Mouse (Mus musculus): ENCODE results near the gene Asb8. TPM values are rescaled to one million over a fixed set of nuclear protein-coding genes. Genes with fewer than 3 reads are reported as not detected.

The Asb8 gene
- total RNA-seq (2014; rRNA removed) (10.8 and 15.4 TPM in 2 replicates), polyA plus RNA-seq (2012; rRNA removed) (26.9 and 32.9 TPM in 2 replicates)

GRCm38 (mm10) chr15:98165525-98165924 lies at the start of gene Asb8:
Gene Asb8, minus strand, starts transcription at chr15:98165625.
- H3K27ac ChIP-seq (replicated peaks; ENCODE audit: insufficient read depth, low read depth, low read length), result no peak within 1 kb of the TSS
- no peak for TF ChIP-seq CTCF (IDR thresholded peaks at IDR 0.05; ENCODE audit: low read depth, low read length)
- no peak for TF ChIP-seq POLR2A (IDR thresholded peaks at IDR 0.05; ENCODE audit: extremely low read depth, insufficient read depth, low read length)
- 81% methylated on average over 5 of the region's 5 CpGs for WGBS
- H3K4me1 ChIP-seq (ENCODE audit: control insufficient read depth, insufficient read depth, low read length), result no peaks in the 10 kb centered on the region
- no peak within 1 kb of the TSS for H3K4me3 ChIP-seq (ENCODE audit: insufficient read depth, low read depth, low read length)
- no peaks in the 10 kb centered on the region for H3K36me3 ChIP-seq (ENCODE audit: control insufficient read depth, insufficient read depth, low read length)
- H3K27me3 ChIP-seq (ENCODE audit: control insufficient read depth, insufficient read depth, low read length), result peaks cover 19% of the 10 kb centered on the region
- DNase-seq (ENCODE audit: extremely low read depth, low read depth, low spot score), result no peak
- H3K79me2 ChIP-seq (ENCODE audit: control insufficient read depth, insufficient read depth, low read length), result no peaks in the 10 kb centered on the region
- no peak within 1 kb of the TSS for H3K9ac ChIP-seq (ENCODE audit: low read depth, low read length)

DNA sequence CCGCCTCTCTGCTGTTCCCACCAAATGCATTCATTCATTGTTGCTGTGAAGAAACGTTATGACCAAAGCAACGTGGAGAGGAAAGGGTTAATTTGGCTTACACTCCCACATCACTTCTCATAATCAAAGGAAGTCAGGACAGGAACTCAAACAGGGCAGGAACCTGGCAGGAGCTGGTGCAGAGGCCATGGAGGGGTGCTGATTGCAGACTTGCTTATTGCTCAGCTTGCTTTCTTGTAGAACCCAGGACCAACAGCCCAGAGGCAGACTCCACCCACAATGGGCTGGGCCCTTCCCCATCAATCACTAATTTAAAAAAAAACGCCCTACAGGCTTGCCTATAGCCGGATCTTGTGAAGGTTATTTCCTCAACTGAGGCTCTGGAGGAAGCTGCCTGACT lies 48.7 kb upstream of the Asb8 start:
- no peak for TF ChIP-seq POLR2A (IDR thresholded peaks at IDR 0.05; ENCODE audit: extremely low read depth, insufficient read depth, low read length)
- no peak for TF ChIP-seq CTCF (IDR thresholded peaks at IDR 0.05; ENCODE audit: low read depth, low read length)
- 51% methylated on average over 5 of the region's 5 CpGs for WGBS
- Histone ChIP-seq H3K79me2 (ENCODE audit: control insufficient read depth, insufficient read depth, low read length) (no peaks in the 10 kb centered on the region), H3K27ac (replicated peaks; ENCODE audit: insufficient read depth, low read depth, low read length) (no peak overlapping the region), H3K36me3 (ENCODE audit: control insufficient read depth, insufficient read depth, low read length) (no peaks in the 10 kb centered on the region), H3K4me3 (ENCODE audit: insufficient read depth, low read depth, low read length) (no peak overlapping the region), H3K27me3 (ENCODE audit: control insufficient read depth, insufficient read depth, low read length) (no peaks in the 10 kb centered on the region), H3K9ac (ENCODE audit: low read depth, low read length) (no peak overlapping the region), H3K4me1 (ENCODE audit: control insufficient read depth, insufficient read depth, low read length) (no peaks in the 10 kb centered on the region)
- no peak for DNase-seq (ENCODE audit: extremely low read depth, low read depth, low spot score)

DNA sequence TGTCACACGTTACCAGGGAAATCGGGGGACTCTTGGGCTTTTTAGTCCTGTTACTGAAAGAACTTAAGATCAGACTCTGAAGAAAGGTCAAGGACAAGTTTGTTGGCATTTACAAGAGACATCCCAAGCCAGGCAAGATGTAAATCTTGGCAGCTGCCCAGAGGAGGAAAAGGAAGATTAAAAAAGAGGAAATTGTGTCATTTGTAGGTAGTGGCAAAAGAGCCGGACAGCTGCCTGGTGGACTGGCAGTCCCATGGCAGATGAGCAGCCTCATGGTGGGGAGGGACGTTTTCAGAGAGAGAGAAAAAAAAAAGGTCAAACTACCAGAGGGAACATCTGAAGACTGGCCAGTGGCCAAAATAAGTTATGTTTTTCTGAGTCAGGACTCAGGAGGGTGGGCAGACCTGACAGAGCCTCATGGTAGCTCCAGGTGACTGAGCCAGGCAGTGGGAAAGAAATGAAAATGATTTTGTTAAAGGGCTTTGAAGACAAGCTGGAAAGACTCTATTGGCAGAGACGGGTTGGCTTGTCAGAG lies 48.0 kb upstream of the Asb8 start:
- Histone ChIP-seq H3K79me2 (ENCODE audit: control insufficient read depth, insufficient read depth, low read length) (no peaks in the 10 kb centered on the region), H3K9ac (ENCODE audit: low read depth, low read length) (no peak overlapping the region), H3K27ac (replicated peaks; ENCODE audit: insufficient read depth, low read depth, low read length) (no peak overlapping the region), H3K36me3 (ENCODE audit: control insufficient read depth, insufficient read depth, low read length) (no peaks in the 10 kb centered on the region), H3K4me1 (ENCODE audit: control insufficient read depth, insufficient read depth, low read length) (no peaks in the 10 kb centered on the region), H3K27me3 (ENCODE audit: control insufficient read depth, insufficient read depth, low read length) (no peaks in the 10 kb centered on the region), H3K4me3 (ENCODE audit: insufficient read depth, low read depth, low read length) (no peak overlapping the region)
- TF ChIP-seq CTCF (IDR thresholded peaks at IDR 0.05; ENCODE audit: low read depth, low read length) (no peak), POLR2A (IDR thresholded peaks at IDR 0.05; ENCODE audit: extremely low read depth, insufficient read depth, low read length) (no peak)
- no peak for DNase-seq (ENCODE audit: extremely low read depth, low read depth, low spot score)
- WGBS, result 68% methylated on average over 5 of the region's 5 CpGs

DNA sequence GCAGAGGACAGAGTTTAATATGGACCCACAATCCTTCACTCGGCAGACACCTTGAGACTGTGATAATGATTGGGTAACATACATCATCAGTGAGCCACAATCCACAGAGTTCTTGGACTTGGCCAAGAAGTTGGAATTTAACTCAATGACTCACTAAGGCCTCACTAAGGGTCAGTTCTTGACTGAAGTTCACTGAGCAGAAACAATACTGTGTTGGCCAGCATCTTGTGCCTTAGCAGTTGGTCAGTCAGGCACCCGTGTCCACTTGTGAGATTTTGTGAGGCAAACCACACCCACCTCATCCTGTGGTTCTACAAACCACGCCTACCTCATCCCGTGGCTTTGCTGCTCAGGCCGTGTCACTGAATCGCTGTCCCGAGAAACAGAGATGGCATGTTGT lies 44.3 kb upstream of the Asb8 start:
- no peaks in the 10 kb centered on the region for H3K27me3 ChIP-seq (ENCODE audit: control insufficient read depth, insufficient read depth, low read length)
- TF ChIP-seq POLR2A (IDR thresholded peaks at IDR 0.05; ENCODE audit: extremely low read depth, insufficient read depth, low read length) (no peak), CTCF (IDR thresholded peaks at IDR 0.05; ENCODE audit: low read depth, low read length) (no peak)
- H3K4me3 ChIP-seq (ENCODE audit: insufficient read depth, low read depth, low read length), result no peak overlapping the region
- H3K9ac ChIP-seq (ENCODE audit: low read depth, low read length), result no peak overlapping the region
- no peaks in the 10 kb centered on the region for H3K79me2 ChIP-seq (ENCODE audit: control insufficient read depth, insufficient read depth, low read length)
- no peaks in the 10 kb centered on the region for H3K36me3 ChIP-seq (ENCODE audit: control insufficient read depth, insufficient read depth, low read length)
- 70% methylated on average over 7 of the region's 7 CpGs for WGBS
- H3K4me1 ChIP-seq (ENCODE audit: control insufficient read depth, insufficient read depth, low read length), result no peaks in the 10 kb centered on the region
- H3K27ac ChIP-seq (replicated peaks; ENCODE audit: insufficient read depth, low read depth, low read length), result no peak overlapping the region
- no peak for DNase-seq (ENCODE audit: extremely low read depth, low read depth, low spot score)

GRCm38 (mm10) chr15:98195442-98195841 lies 30.0 kb upstream of the Asb8 start, which contains the start of gene Olfr288:
Gene Olfr288, minus strand, starts transcription at chr15:98195542.
- no peaks in the 10 kb centered on the region for H3K36me3 ChIP-seq (ENCODE audit: control insufficient read depth, insufficient read depth, low read length)
- 59% methylated on average over 3 of the region's 3 CpGs for WGBS
- H3K79me2 ChIP-seq (ENCODE audit: control insufficient read depth, insufficient read depth, low read length), result no peaks in the 10 kb centered on the region
- H3K27me3 ChIP-seq (ENCODE audit: control insufficient read depth, insufficient read depth, low read length), result no peaks in the 10 kb centered on the region
- no peak for TF ChIP-seq CTCF (IDR thresholded peaks at IDR 0.05; ENCODE audit: low read depth, low read length)
- TF ChIP-seq POLR2A (IDR thresholded peaks at IDR 0.05; ENCODE audit: extremely low read depth, insufficient read depth, low read length), result no peak
- H3K27ac ChIP-seq (replicated peaks; ENCODE audit: insufficient read depth, low read depth, low read length), result no peak within 1 kb of the TSS
- no peak for DNase-seq (ENCODE audit: extremely low read depth, low read depth, low spot score)
- no peaks in the 10 kb centered on the region for H3K4me1 ChIP-seq (ENCODE audit: control insufficient read depth, insufficient read depth, low read length)
- no peak within 1 kb of the TSS for H3K4me3 ChIP-seq (ENCODE audit: insufficient read depth, low read depth, low read length)
- no peak within 1 kb of the TSS for H3K9ac ChIP-seq (ENCODE audit: low read depth, low read length)

- TF ChIP-seq CTCF (IDR thresholded peaks at IDR 0.05; ENCODE audit: low read depth, low read length) (no peak), POLR2A (IDR thresholded peaks at IDR 0.05; ENCODE audit: extremely low read depth, insufficient read depth, low read length) (no peak)
- Histone ChIP-seq H3K4me3 (ENCODE audit: insufficient read depth, low read depth, low read length) (no peak overlapping the region), H3K27me3 (ENCODE audit: control insufficient read depth, insufficient read depth, low read length) (no peaks in the 10 kb centered on the region), H3K4me1 (ENCODE audit: control insufficient read depth, insufficient read depth, low read length) (no peaks in the 10 kb centered on the region; the same call in 1 of the 2 replicates), H3K79me2 (ENCODE audit: control insufficient read depth, insufficient read depth, low read length) (no peaks in the 10 kb centered on the region), H3K27ac (replicated peaks; ENCODE audit: insufficient read depth, low read depth, low read length) (no peak overlapping the region), H3K36me3 (ENCODE audit: control insufficient read depth, insufficient read depth, low read length) (no peaks in the 10 kb centered on the region), H3K9ac (ENCODE audit: low read depth, low read length) (no peak overlapping the region)
- DNase-seq (ENCODE audit: extremely low read depth, low read depth, low spot score), result no peak
- WGBS, result 62% methylated on average over 4 of the region's 4 CpGs
These were observed 19.0 kb upstream of the Asb8 start for GRCm38 (mm10) chr15:98184456-98184855.
